Mouse (Mus musculus) embryonic stem cell, embryonic (primary cell): ENCODE results near the gene Ppp2ca.
"Not testable (repeated sequence)": the region's sequence is repeated elsewhere in the genome, so short reads cannot be mapped to it uniquely, and the experiment has no call there.

ENCODE experiments used
- CTCF ChIA-PET, 4 experiments: fragments of 300-600 bp in 2 of 4; fragments of 350-600 bp in 2 of 4; sonication (Branson Sonifier 250); formaldehyde crosslinking; loops; one replicate each; lab custom pipeline; 2022; ENCODE audit warnings: inconsistent platforms in 2 of 4; lab: Charles Lee
- POLR2A ChIA-PET, 4 experiments: fragments of 300-600 bp in 2 of 4; fragments of 350-600 bp in 2 of 4; sonication (Branson Sonifier 250); formaldehyde crosslinking; loops; one replicate each; lab custom pipeline; 2022; ENCODE audit warnings: antibody characterized with exemption in 4 of 4, inconsistent platforms in 1 of 4; lab: Charles Lee

Gene Ppp2ca

GRCm38 (mm10) chr11:52167901-52168302, 69.4 kb downstream of the Ppp2ca start:
- CTCF ChIA-PET, result not testable (repeated sequence)
- POLR2A ChIA-PET, result interaction anchor here in 1 of 4 experiments (0.6 to 1.1 kb wide), 2 partner anchors 179 to 193 kb away, joined by 3 read pairs; partner anchors contain the start of gene Vdac1

- ChIA-PET POLR2A (interaction anchor here in 1 of 4 experiments (0.6 to 1.1 kb wide), 2 partner anchors 178 to 192 kb away, joined by 3 read pairs; partner anchors contain the start of gene Vdac1), CTCF (no interaction called here)
Observed at GRCm38 (mm10) chr11:52168461-52168860, 70.0 kb downstream of the Ppp2ca start.
